Mouse (Mus musculus) myocyte (in vitro differentiated cells): ENCODE measurements around the gene Micall1. TPM values are rescaled to one million over a fixed set of nuclear protein-coding genes. Genes with fewer than 3 reads are reported as not detected.

Experiments
- H3K27me3 ChIP-seq: one replicate; pipeline ENCODE4 v1.6.1; 2011; ENCODE audit not compliant: control insufficient read depth, insufficient read depth, insufficient read length
- H3K36me3 ChIP-seq: one replicate; pipeline ENCODE4 v1.6.1; 2011; ENCODE audit not compliant: control insufficient read depth, insufficient read depth
- H3K4me2 ChIP-seq: one replicate; pipeline ENCODE4 v1.6.1; 2011; ENCODE audit warnings: low read depth, control low read depth
- H3K4me3 ChIP-seq: one replicate; pipeline ENCODE4 v1.5.1; 2011; ENCODE audit warnings: mild to moderate bottlenecking, control low read depth, moderate library complexity
- H3K79me2 ChIP-seq: one replicate; pipeline ENCODE4 v1.6.1; 2011; ENCODE audit not compliant: control insufficient read depth, insufficient read depth
- H3ac ChIP-seq: one replicate; pipeline ENCODE4 v1.6.1; 2011; ENCODE audit not compliant: control insufficient read depth, insufficient read length
- CEBPB ChIP-seq: IDR thresholded peaks from 2 replicates; pipeline ENCODE4 v1.6.1; 2011; ENCODE audit warnings: mild to moderate bottlenecking, moderate library complexity; ENCODE audit not compliant: poor library complexity, insufficient read depth, severe bottlenecking
- E2F4 ChIP-seq: IDR thresholded peaks from one replicate; pipeline ENCODE4 v1.6.1; 2011; ENCODE audit warnings: mild to moderate bottlenecking, control low read depth, moderate library complexity; ENCODE audit not compliant: insufficient read depth
- MAX ChIP-seq: IDR thresholded peaks from one replicate; pipeline ENCODE4 v1.6.1; 2011; ENCODE audit warnings: low read depth, mild to moderate bottlenecking, control low read depth
- MYOD1 ChIP-seq, 3 experiments: IDR thresholded peaks; one replicate each; pipeline ENCODE4 v1.6.1; 2011; ENCODE audit warnings: control low read depth in 2 of 3, low read depth in 2 of 3, mild to moderate bottlenecking in 2 of 3, moderate library complexity in 1 of 3; ENCODE audit not compliant: insufficient read length in 2 of 3, control insufficient read depth in 1 of 3
- MYOG ChIP-seq, 3 experiments: IDR thresholded peaks; one replicate each; pipeline ENCODE4 v1.6.1; 2011; ENCODE audit warnings: control low read depth in 2 of 3, low read depth in 2 of 3, mild to moderate bottlenecking in 2 of 3; ENCODE audit not compliant: insufficient read length in 2 of 3, control insufficient read depth in 1 of 3, insufficient read depth in 1 of 3
- POLR2A ChIP-seq: IDR thresholded peaks from one replicate; pipeline ENCODE4 v1.6.1; 2011; ENCODE audit warnings: low read depth, mild to moderate bottlenecking, control low read depth, moderate library complexity; ENCODE audit not compliant: insufficient read length
- POLR2AphosphoS2 ChIP-seq: IDR thresholded peaks from one replicate; pipeline ENCODE4 v1.6.1; 2011; ENCODE audit warnings: low read depth, control low read depth; ENCODE audit not compliant: insufficient read length
- REST ChIP-seq: IDR thresholded peaks from one replicate; pipeline ENCODE4 v1.6.1; 2011; ENCODE audit warnings: mild to moderate bottlenecking, control low read depth, moderate library complexity; ENCODE audit not compliant: insufficient read depth, insufficient read length
- SRF ChIP-seq: IDR thresholded peaks from one replicate; pipeline ENCODE4 v1.6.1; 2011; ENCODE audit warnings: low read depth; ENCODE audit not compliant: control insufficient read depth, insufficient read length
- TCF12 ChIP-seq: IDR thresholded peaks from one replicate; pipeline ENCODE4 v1.6.1; 2011; ENCODE audit warnings: mild to moderate bottlenecking, control low read depth; ENCODE audit not compliant: poor library complexity, insufficient read depth, severe bottlenecking
- TCF3 ChIP-seq: IDR thresholded peaks from one replicate; pipeline ENCODE4 v1.6.1; 2011; ENCODE audit warnings: low read depth, control low read depth; ENCODE audit not compliant: insufficient read length
- USF1 ChIP-seq: IDR thresholded peaks from one replicate; pipeline ENCODE4 v1.6.1; 2011; ENCODE audit warnings: low read depth, mild to moderate bottlenecking, control low read depth, moderate library complexity
- polyA plus RNA-seq: library from polyadenylated mRNA; unstranded; fragments of >200 nt; fragmentation: generic; extraction: Trizol; gene quantifications from one replicate; pipeline ENCODE4 v1.2.1, GENCODE M21; 2012; ENCODE audit warnings: missing spikeins

The Micall1 gene
- polyA plus RNA-seq, 1 experiment = 18.0 TPM

- TF ChIP-seq MAX (no peak), USF1 (no peak), E2F4 (no peak), TCF12 (no peak), REST (no peak), CEBPB (no peak), POLR2A (no peak)
- Histone ChIP-seq H3ac (peak overlapping the region; percentile 38), H3K4me2 (peak overlapping the region; percentile 78), H3K79me2 (peaks cover 21% of the 10 kb centered on the region), H3K4me3 (peak overlapping the region; percentile 85), H3K27me3 (no peaks in the 10 kb centered on the region), H3K36me3 (no peaks in the 10 kb centered on the region)
Measured at GRCm38 (mm10) chr15:79141566-79141917, 32.8 kb downstream of the Micall1 start.

GRCm38 (mm10) chr15:79143316-79143715 lies 34.6 kb downstream of the Micall1 start:
- Histone ChIP-seq H3K27me3 (no peaks in the 10 kb centered on the region), H3K36me3 (peaks cover 5% of the 10 kb centered on the region), H3K79me2 (peaks cover 21% of the 10 kb centered on the region), H3K4me3 (no peak overlapping the region), H3ac (no peak overlapping the region), H3K4me2 (no peak overlapping the region)
- TF ChIP-seq MYOG (IDR thresholded peaks at IDR 0.05; ENCODE audit: control insufficient read depth in 1 of 3, insufficient read depth in 1 of 3, insufficient read length in 2 of 3, low read depth in 2 of 3) (no peak), TCF3 (no peak), REST (no peak), POLR2AphosphoS2 (no peak), USF1 (no peak), E2F4 (no peak), SRF (no peak), MAX (no peak), POLR2A (no peak), TCF12 (no peak), MYOD1 (IDR thresholded peaks at IDR 0.05; ENCODE audit: control insufficient read depth in 1 of 3, insufficient read length in 2 of 3, low read depth in 2 of 3) (no peak), CEBPB (no peak)

GRCm38 (mm10) chr15:79144021-79144420 lies 35.3 kb downstream of the Micall1 start:
- Histone ChIP-seq H3K4me3 (no peak overlapping the region), H3K4me2 (no peak overlapping the region), H3K79me2 (peaks cover 21% of the 10 kb centered on the region), H3K36me3 (peaks cover 9% of the 10 kb centered on the region), H3ac (no peak overlapping the region), H3K27me3 (no peaks in the 10 kb centered on the region)
- no peak for TF ChIP-seq MAX
- no peak for TF ChIP-seq REST
- no peak for TF ChIP-seq CEBPB
- no peak for TF ChIP-seq POLR2A
- no peak for TF ChIP-seq POLR2AphosphoS2
- no peak for TF ChIP-seq USF1
- TF ChIP-seq TCF3 = no peak
- TF ChIP-seq E2F4 = no peak
- no peak for TF ChIP-seq SRF
- no peak for TF ChIP-seq MYOG (IDR thresholded peaks at IDR 0.05; ENCODE audit: control insufficient read depth in 1 of 3, insufficient read depth in 1 of 3, insufficient read length in 2 of 3, low read depth in 2 of 3)
- no peak for TF ChIP-seq MYOD1 (IDR thresholded peaks at IDR 0.05; ENCODE audit: control insufficient read depth in 1 of 3, insufficient read length in 2 of 3, low read depth in 2 of 3)
- TF ChIP-seq TCF12 = no peak

- Histone ChIP-seq H3K79me2 (peaks cover 21% of the 10 kb centered on the region), H3K4me2 (no peak overlapping the region), H3ac (no peak overlapping the region), H3K36me3 (peaks cover 16% of the 10 kb centered on the region), H3K27me3 (no peaks in the 10 kb centered on the region), H3K4me3 (no peak overlapping the region)
- TF ChIP-seq MYOD1 (IDR thresholded peaks at IDR 0.05; ENCODE audit: control insufficient read depth in 1 of 3, insufficient read length in 2 of 3, low read depth in 2 of 3) (peak in 2 of 3 experiments; percentile 21 to 71), MYOG (IDR thresholded peaks at IDR 0.05; ENCODE audit: control insufficient read depth in 1 of 3, insufficient read depth in 1 of 3, insufficient read length in 2 of 3, low read depth in 2 of 3) (peak; percentile 7 to 71 (median 22)), SRF (no peak)
Measured at GRCm38 (mm10) chr15:79145522-79145921, 36.8 kb downstream of the Micall1 start.

GRCm38 (mm10) chr15:79148533-79148932 lies 39.8 kb downstream of the Micall1 start:
- Histone ChIP-seq H3ac (no peak overlapping the region), H3K4me2 (no peak overlapping the region), H3K79me2 (peaks cover 3% of the 10 kb centered on the region), H3K4me3 (no peak overlapping the region), H3K36me3 (peaks cover 16% of the 10 kb centered on the region), H3K27me3 (no peaks in the 10 kb centered on the region)
- TF ChIP-seq E2F4 (no peak), POLR2AphosphoS2 (no peak), POLR2A (no peak), USF1 (no peak), CEBPB (no peak), MYOD1 (IDR thresholded peaks at IDR 0.05; ENCODE audit: control insufficient read depth in 1 of 3, insufficient read length in 2 of 3, low read depth in 2 of 3) (no peak), SRF (no peak), MAX (no peak), TCF3 (no peak), MYOG (IDR thresholded peaks at IDR 0.05; ENCODE audit: control insufficient read depth in 1 of 3, insufficient read depth in 1 of 3, insufficient read length in 2 of 3, low read depth in 2 of 3) (no peak), TCF12 (no peak), REST (no peak)
